Mouse (Mus musculus) hindbrain, embryonic 11.5 days (tissue): ENCODE results near the gene Kif5a. TPM values are rescaled to one million over a fixed set of nuclear protein-coding genes. Genes with fewer than 3 reads are reported as not detected.

ENCODE experiments used
- ATAC-seq: fragments of 200-750 bp; cut with Nextera tagmentation; 2 replicates; pipeline ENCODE4 v1.8.0; 2017; ENCODE audit warnings: mild to moderate bottlenecking, moderate TSS enrichment, moderate library complexity; ENCODE audit not compliant: low FRiP score
- DNase-seq: peaks from one replicate; pipeline ENCODE4 v3.0.0-alpha.2; 2015; ENCODE audit warnings: low spot score
- H3K27ac ChIP-seq: fragments of 300-500 bp; sonication (generic); 2 replicates; pipeline ENCODE4 v1.5.1; 2014; ENCODE audit warnings: mild to moderate bottlenecking, low read depth, low read length
- H3K27me3 ChIP-seq: fragments of 300-500 bp; sonication (generic); 2 replicates; pipeline ENCODE4 v1.6.1; 2014; ENCODE audit warnings: mild to moderate bottlenecking, low read length, moderate library complexity, mixed read lengths; ENCODE audit not compliant: control insufficient read depth, insufficient read depth
- H3K36me3 ChIP-seq: fragments of 300-500 bp; sonication (generic); 2 replicates; pipeline ENCODE4 v1.6.1; 2014; ENCODE audit warnings: mild to moderate bottlenecking, low read length, moderate library complexity, mixed read lengths; ENCODE audit not compliant: control insufficient read depth, insufficient read depth
- H3K4me1 ChIP-seq: fragments of 300-500 bp; sonication (generic); replicated peaks from 2 replicates; pipeline ENCODE4 v1.6.1; 2014; ENCODE audit warnings: low read length, mixed read lengths; ENCODE audit not compliant: control insufficient read depth, insufficient read depth
- H3K4me2 ChIP-seq: fragments of 300-500 bp; sonication (generic); replicated peaks from 2 replicates; pipeline ENCODE4 v1.6.1; 2014; ENCODE audit warnings: mild to moderate bottlenecking, low read depth, low read length
- H3K4me3 ChIP-seq: fragments of 300-500 bp; sonication (generic); 2 replicates; pipeline ENCODE4 v1.5.1; 2014; ENCODE audit warnings: low read depth, low read length
- H3K9ac ChIP-seq: fragments of 300-500 bp; sonication (generic); 2 replicates; pipeline ENCODE4 v1.6.1; 2014; ENCODE audit warnings: low read depth, low read length
- H3K9me3 ChIP-seq: fragments of 300-500 bp; sonication (generic); 2 replicates; pipeline ENCODE4 v1.6.1; 2016; ENCODE audit warnings: low read length; ENCODE audit not compliant: control insufficient read depth
- WGBS: fragments of 180-500 bp; shearing (Covaris S2); extraction: QIAGEN DNeasy Blood & Tissue Kit; methylation state at CpG from one replicate; pipeline ENCODE4 v1.1.7; 2014; 5-methylcytosine and 5-hydroxymethylcytosine counted together
- polyA plus RNA-seq: library from polyadenylated mRNA; unstranded; fragments of >200 nt; fragmentation: Nextera tagmentation; extraction: Ambion mirVana; gene quantifications from 2 replicates; pipeline ENCODE4 v1.2.1, GENCODE M21; 2014

Kif5a gene
- polyA plus RNA-seq, 1 experiment from 2014 or later, result 41.4 TPM

DNA sequence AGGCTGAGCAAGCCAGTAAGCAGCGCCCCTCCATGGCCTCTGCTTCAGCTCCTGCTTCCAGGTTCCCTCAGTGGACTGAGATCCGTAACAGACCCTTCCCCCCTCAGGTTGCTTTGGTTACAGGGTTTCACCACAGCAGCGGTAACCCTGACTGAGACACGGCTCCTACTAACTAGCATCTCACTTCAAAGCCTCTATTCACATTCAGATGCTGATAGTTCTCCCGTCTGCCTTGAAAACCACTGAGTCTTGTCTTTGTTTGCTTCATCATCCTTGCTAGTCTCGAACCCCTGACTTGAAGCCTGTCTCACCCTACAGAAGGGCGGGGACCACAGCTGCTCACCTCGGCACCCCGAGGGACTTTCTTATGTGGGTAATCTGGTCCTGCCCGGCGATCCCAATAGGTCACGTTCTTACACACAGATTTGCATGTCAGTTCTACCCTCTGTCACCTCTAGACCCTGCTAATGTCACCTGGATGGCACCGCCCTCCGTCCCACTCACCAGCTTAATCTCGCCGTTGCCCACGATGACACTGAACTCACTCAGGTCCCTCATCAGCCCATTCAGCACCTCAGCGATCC is 24.8 kb downstream of the Kif5a start:
- H3K27ac ChIP-seq, result no peak overlapping the region
- H3K9ac ChIP-seq, result no peak overlapping the region
- H3K36me3 ChIP-seq, result peaks cover 5% of the 10 kb centered on the region; the same call in 1 of the 2 replicates
- H3K4me1 ChIP-seq, result peaks cover 3% of the 10 kb centered on the region; the same call in 1 of the 2 replicates
- H3K9me3 ChIP-seq, result no peaks in the 10 kb centered on the region
- no peak overlapping the region for H3K4me2 ChIP-seq
- H3K4me3 ChIP-seq, result no peak overlapping the region
- no peaks in the 10 kb centered on the region for H3K27me3 ChIP-seq
- DNase-seq (no peak), ATAC-seq (no peak)
- 72% methylated on average over 18 of the region's 18 CpGs for WGBS

DNA sequence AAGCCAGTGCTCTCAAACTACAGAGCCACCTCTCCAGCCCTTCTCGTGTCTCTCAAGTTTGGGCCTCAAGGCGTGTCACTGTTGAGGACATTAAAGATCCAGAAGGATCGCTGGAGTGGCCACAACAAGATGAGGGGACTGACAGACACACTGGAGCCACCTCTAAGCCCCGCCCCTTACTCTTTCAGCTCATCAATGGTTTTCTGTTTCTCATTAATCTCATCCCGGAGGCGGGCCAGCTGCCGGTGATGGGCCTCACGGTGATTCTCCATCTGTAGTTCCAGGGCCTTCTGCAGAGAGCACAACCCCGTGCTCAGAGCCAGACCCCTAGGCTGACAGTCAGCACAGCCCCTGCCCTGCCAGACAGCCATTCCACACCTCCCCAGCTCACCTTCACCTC is 26.6 kb downstream of the Kif5a start:
- Histone ChIP-seq H3K4me2 (no peak overlapping the region), H3K9me3 (no peaks in the 10 kb centered on the region), H3K9ac (no peak overlapping the region), H3K4me3 (no peak overlapping the region), H3K27ac (no peak overlapping the region), H3K4me1 (peaks cover 3% of the 10 kb centered on the region; the same call in 1 of the 2 replicates), H3K36me3 (peaks cover 3% of the 10 kb centered on the region; the same call in 1 of the 2 replicates), H3K27me3 (no peaks in the 10 kb centered on the region)
- ATAC-seq (peak; percentile 51; the same call in 1 of the 2 replicates), DNase-seq (peak; percentile 34)
- WGBS, result 35% methylated on average over 9 of the region's 9 CpGs

DNA sequence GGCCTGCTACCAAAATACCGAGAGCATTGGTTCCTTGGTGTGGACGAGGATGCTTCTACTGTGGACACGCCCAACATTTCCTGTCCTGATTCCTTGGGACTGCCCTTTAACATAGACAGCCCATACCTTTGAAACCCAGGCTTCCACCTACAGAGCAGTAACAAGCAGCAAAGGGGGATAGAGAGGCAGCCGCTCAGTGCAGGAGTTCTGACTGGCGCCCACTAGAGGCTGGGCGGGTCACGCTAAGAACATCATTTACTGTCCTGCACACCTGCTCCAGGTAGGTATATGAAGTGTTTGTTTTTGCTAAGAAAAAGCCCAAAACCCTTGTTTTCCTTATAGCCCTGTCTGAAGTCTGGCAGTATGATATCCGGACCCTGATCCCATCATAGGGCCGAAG is 30.0 kb downstream of the Kif5a start:
- Histone ChIP-seq H3K4me1 (peaks cover 3% of the 10 kb centered on the region; the same call in 1 of the 2 replicates), H3K27me3 (peaks cover 2% of the 10 kb centered on the region; the same call in 1 of the 2 replicates), H3K4me2 (no peak overlapping the region), H3K36me3 (no peaks in the 10 kb centered on the region), H3K9ac (no peak overlapping the region), H3K27ac (no peak overlapping the region), H3K4me3 (no peak overlapping the region), H3K9me3 (no peaks in the 10 kb centered on the region)
- no peak for DNase-seq
- 80% methylated on average over 9 of the region's 9 CpGs for WGBS
- no peak for ATAC-seq

DNA sequence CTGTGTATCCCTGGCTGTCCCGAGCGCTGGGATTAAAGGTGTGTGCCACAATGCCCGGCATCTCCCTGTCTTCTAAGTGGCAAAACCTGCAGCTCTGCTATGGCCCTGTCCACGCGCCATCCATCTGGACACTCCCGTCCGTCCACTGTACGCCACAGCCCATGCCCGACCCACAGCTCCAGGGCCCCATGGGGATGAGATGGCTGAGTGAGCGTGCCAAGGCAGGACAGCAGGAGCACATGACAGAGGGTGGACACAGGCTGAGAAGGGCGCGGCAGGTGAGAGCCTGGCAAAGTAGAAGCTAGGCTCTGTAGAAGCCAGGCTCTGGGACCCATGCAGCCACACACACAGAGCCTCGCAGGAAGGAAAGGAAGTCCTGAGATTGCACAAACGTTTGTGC is 31.4 kb downstream of the Kif5a start:
- 86% methylated on average over 14 of the region's 14 CpGs for WGBS
- no peak overlapping the region for H3K27ac ChIP-seq
- H3K27me3 ChIP-seq, result peaks cover 2% of the 10 kb centered on the region; the same call in 1 of the 2 replicates
- no peak overlapping the region for H3K4me3 ChIP-seq
- DNase-seq (no peak), ATAC-seq (no peak)
- H3K4me2 ChIP-seq, result no peak overlapping the region
- H3K9me3 ChIP-seq, result no peaks in the 10 kb centered on the region
- peaks cover 1% of the 10 kb centered on the region; the same call in 1 of the 2 replicates for H3K4me1 ChIP-seq
- H3K36me3 ChIP-seq, result no peaks in the 10 kb centered on the region
- no peak overlapping the region for H3K9ac ChIP-seq

DNA sequence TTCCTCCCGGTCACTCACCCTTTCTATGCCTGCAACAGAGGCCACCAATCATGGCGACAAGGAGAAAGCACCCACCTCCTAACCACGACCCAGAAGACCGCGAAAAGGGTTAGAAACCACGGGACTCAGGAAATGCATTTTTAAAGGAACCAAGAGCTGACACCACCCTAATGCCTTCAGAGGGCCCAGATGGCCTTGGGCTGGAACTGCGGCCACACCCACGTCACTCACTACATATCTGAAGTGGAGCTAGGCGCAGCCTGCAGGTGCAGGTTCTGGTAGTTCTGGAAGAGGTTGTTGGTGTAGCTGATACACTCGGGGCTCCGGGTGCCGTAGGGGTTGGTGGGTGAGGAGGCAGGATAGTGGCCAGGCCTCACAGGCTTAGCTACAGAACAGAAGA is 32.5 kb downstream of the Kif5a start:
- Histone ChIP-seq H3K9me3 (no peaks in the 10 kb centered on the region), H3K4me2 (no peak overlapping the region), H3K27ac (no peak overlapping the region), H3K9ac (no peak overlapping the region), H3K4me3 (no peak overlapping the region), H3K4me1 (no peaks in the 10 kb centered on the region), H3K36me3 (no peaks in the 10 kb centered on the region), H3K27me3 (peaks cover 2% of the 10 kb centered on the region; the same call in 1 of the 2 replicates)
- WGBS, result 93% methylated on average over 12 of the region's 12 CpGs
- DNase-seq (no peak), ATAC-seq (no peak)

DNA sequence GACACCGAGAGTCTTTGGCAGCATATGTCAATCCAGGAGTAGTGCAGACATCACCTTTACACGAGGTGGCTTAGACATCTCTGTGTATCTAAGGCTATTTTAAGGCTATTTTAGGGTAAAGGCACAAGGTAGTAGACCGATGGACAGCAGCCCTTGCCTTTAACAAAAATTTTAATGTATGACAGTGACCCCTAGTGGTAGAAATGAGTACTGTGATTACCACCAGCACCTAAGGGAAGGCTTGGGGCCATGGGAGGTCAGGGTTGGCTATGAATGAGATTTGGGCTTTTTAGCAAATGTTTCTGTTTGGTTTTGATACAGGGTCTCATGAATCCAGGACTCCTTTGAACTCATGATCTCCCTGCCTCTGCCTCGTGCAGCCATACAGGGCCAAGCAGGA is 34.3 kb downstream of the Kif5a start:
- H3K27me3 ChIP-seq, result peaks cover 2% of the 10 kb centered on the region; the same call in 1 of the 2 replicates
- no peak overlapping the region for H3K27ac ChIP-seq
- H3K36me3 ChIP-seq, result no peaks in the 10 kb centered on the region
- no peak overlapping the region for H3K9ac ChIP-seq
- no peaks in the 10 kb centered on the region for H3K4me1 ChIP-seq
- no peak overlapping the region for H3K4me3 ChIP-seq
- H3K9me3 ChIP-seq, result no peaks in the 10 kb centered on the region
- ATAC-seq, result peak; percentile 60; the same call in 1 of the 2 replicates
- peak; percentile 81 for DNase-seq
- no peak overlapping the region for H3K4me2 ChIP-seq
- 27% methylated on average over 4 of the region's 4 CpGs for WGBS

DNA sequence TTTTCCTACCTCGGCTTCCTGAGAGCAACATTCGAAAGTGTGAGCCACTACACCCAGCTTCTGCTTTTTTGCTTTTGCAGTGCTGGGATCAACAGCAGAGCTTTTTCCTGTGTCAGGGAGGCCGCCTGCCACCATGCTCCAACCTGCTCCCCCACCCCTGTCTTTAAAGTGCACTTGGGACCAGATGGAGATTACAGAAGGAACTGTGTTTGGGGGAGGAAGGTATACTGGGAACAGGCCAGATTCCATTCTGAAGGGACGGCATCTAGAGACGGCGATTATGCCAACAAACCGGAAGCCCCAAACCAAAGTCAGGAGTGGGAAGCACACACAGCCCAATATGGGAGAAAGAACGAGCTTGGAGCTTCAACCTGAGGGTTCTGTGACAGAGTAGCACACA is 36.0 kb downstream of the Kif5a start:
- no peak overlapping the region for H3K4me2 ChIP-seq
- WGBS, result 88% methylated on average over 8 of the region's 8 CpGs
- H3K36me3 ChIP-seq, result no peaks in the 10 kb centered on the region
- H3K4me1 ChIP-seq, result no peaks in the 10 kb centered on the region
- H3K9me3 ChIP-seq, result no peaks in the 10 kb centered on the region
- peaks cover 2% of the 10 kb centered on the region; the same call in 1 of the 2 replicates for H3K27me3 ChIP-seq
- no peak overlapping the region for H3K9ac ChIP-seq
- no peak overlapping the region for H3K4me3 ChIP-seq
- DNase-seq, result no peak
- H3K27ac ChIP-seq, result no peak overlapping the region
- no peak for ATAC-seq

DNA sequence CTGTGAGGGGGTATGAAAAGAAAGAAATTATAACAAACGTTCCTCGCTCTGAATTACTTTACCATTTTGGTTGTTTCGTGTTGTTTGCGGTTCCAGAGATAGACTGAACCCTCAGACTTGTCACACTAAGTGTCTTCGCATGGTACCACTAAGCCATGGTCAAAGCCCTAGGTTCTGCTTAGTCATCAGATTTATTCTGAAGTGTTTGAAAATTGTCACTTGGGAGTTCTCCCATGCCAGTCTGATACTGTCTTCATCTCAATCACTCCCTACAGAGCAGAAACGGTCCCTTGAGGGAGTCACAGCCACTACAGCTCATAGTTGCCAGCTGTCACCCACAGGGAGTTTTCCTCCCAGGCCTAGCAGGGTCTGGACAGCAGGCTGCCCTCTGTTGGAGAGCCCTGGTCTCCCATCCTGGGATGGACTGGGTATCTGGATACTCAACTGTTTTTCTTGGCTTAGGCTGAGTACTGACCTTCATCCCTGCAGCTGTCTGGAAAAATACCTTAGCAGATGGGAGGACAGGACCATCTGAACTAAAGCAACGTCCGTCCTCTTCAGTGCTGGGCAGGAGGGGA is 36.7 kb downstream of the Kif5a start:
- WGBS, result 74% methylated on average over 8 of the region's 8 CpGs
- Histone ChIP-seq H3K4me1 (no peaks in the 10 kb centered on the region), H3K9me3 (no peaks in the 10 kb centered on the region), H3K27me3 (peaks cover 2% of the 10 kb centered on the region; the same call in 1 of the 2 replicates), H3K9ac (no peak overlapping the region), H3K4me3 (no peak overlapping the region), H3K36me3 (no peaks in the 10 kb centered on the region), H3K4me2 (no peak overlapping the region), H3K27ac (no peak overlapping the region)
- ATAC-seq (no peak), DNase-seq (peak; percentile 41)

DNA sequence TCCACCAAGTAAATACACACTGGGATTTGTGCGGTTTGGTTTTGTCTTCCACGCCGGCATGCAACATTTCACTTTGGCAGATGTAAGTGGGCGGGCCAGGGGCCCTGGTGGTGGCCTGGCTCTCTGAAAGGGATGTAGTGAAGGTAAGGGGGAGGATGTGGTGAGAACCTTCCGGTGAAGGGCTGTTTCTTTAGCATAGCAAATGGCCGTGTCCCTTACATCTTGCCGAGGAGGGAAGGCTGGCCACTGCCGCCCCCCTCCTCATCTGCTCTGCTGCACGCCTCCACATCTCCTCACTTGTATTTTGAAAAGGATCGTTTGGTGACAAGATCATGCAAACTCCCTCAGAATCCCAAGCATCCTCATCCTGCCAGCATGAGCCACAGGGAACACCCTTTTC is 37.4 kb downstream of the Kif5a start:
- Histone ChIP-seq H3K36me3 (no peaks in the 10 kb centered on the region), H3K4me3 (no peak overlapping the region), H3K4me2 (no peak overlapping the region), H3K9me3 (no peaks in the 10 kb centered on the region), H3K27ac (no peak overlapping the region), H3K27me3 (peaks cover under 1% of the 10 kb centered on the region; the same call in 1 of the 2 replicates), H3K9ac (no peak overlapping the region), H3K4me1 (no peaks in the 10 kb centered on the region)
- ATAC-seq, result no peak
- no peak for DNase-seq
- 21% methylated on average over 10 of the region's 10 CpGs for WGBS
